Mouse (Mus musculus) intestine, embryonic 15.5 days (tissue): ENCODE results near the gene Rac2. TPM values are rescaled to one million over a fixed set of nuclear protein-coding genes. Genes with fewer than 3 reads are reported as not detected.

Source experiments
- ATAC-seq: fragments of 200-750 bp; cut with Nextera tagmentation; 2 replicates; pipeline ENCODE4 v1.8.0; 2017; ENCODE audit warnings: moderate TSS enrichment, moderate library complexity
- H3K27ac ChIP-seq: fragments of 300-500 bp; sonication (generic); 2 replicates; pipeline ENCODE4 v1.5.1; 2015; ENCODE audit warnings: mild to moderate bottlenecking, inconsistent platforms
- H3K27me3 ChIP-seq: fragments of 300-500 bp; sonication (generic); replicated peaks from 2 replicates; pipeline ENCODE4 v1.6.1; 2015; ENCODE audit warnings: inconsistent platforms
- H3K36me3 ChIP-seq: fragments of 300-500 bp; sonication (generic); 2 replicates; pipeline ENCODE4 v1.6.1; 2015; ENCODE audit warnings: inconsistent platforms
- H3K4me1 ChIP-seq: fragments of 300-500 bp; sonication (generic); replicated peaks from 2 replicates; pipeline ENCODE4 v1.6.1; 2015; ENCODE audit warnings: inconsistent platforms
- H3K4me2 ChIP-seq: fragments of 300-500 bp; sonication (generic); replicated peaks from 2 replicates; pipeline ENCODE4 v1.6.1; 2015; ENCODE audit warnings: mild to moderate bottlenecking, inconsistent platforms
- H3K4me3 ChIP-seq: fragments of 300-500 bp; sonication (generic); replicated peaks from 2 replicates; pipeline ENCODE4 v1.5.1; 2015; ENCODE audit warnings: inconsistent platforms
- H3K9ac ChIP-seq: fragments of 300-500 bp; sonication (generic); 2 replicates; pipeline ENCODE4 v1.6.1; 2015; ENCODE audit warnings: inconsistent platforms
- H3K9me3 ChIP-seq: fragments of 300-500 bp; sonication (generic); 2 replicates; pipeline ENCODE4 v1.6.1; 2016; ENCODE audit warnings: inconsistent platforms
- WGBS: fragments of 180-500 bp; shearing (Covaris S2); methylation state at CpG from one replicate; pipeline ENCODE4 v1.1.7; 2015; 5-methylcytosine and 5-hydroxymethylcytosine counted together
- polyA plus RNA-seq: library from polyadenylated mRNA; unstranded; fragments of >200 nt; fragmentation: Nextera tagmentation; extraction: Ambion mirVana; gene quantifications from 2 replicates; pipeline ENCODE4 v1.2.1, GENCODE M21; 2015

Gene Rac2
- polyA plus RNA-seq, 1 experiment from 2014 or later = 15.7 TPM

DNA sequence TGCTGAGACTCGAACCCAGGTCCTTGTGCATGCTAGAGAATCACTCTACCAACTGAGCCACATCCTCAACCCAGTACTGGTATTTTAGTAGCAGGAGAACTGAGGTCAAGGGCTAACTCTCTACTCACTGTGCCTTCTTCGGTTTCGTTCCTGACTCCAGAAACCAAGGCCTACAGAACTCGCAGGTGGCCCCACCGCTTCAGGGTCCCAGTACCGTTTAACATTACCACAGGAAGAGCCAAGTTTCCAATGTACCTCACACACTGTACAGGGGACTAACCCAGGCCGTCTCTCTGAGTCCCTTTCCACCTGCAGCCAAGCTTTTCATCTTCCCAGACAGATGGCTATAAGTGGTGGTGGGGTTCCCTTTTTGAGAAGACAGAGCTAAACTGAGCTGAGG is 12.8 kb upstream of the Rac2 start:
- H3K36me3 ChIP-seq = no peaks in the 10 kb centered on the region
- H3K27me3 ChIP-seq = no peaks in the 10 kb centered on the region
- no peak overlapping the region for H3K4me2 ChIP-seq
- H3K27ac ChIP-seq = no peak overlapping the region
- peaks cover 5% of the 10 kb centered on the region for H3K4me1 ChIP-seq
- no peak overlapping the region for H3K9ac ChIP-seq
- no peak for ATAC-seq
- 83% methylated on average over 7 of the region's 7 CpGs for WGBS
- H3K4me3 ChIP-seq = no peak overlapping the region
- H3K9me3 ChIP-seq = no peaks in the 10 kb centered on the region

DNA sequence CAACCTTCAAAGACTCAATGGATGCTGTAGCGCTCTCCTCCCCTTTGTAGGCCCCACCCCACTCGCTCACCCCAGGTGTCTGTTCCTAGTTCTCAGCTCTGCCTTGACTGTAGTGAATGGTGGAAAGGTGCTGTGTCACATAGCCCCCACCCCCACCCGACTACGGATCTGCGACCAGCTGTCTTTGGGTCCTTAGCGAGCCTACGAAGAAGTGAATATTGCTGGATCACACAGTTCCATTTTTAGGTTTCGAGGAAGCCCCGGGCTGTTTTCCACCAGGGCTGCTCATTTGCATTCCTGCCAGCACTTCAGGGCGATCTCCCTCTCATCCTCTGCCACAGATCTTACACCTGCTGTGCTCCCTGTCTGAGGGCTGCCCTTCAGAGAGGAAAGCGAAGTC is 10.8 kb upstream of the Rac2 start:
- no peak overlapping the region for H3K4me3 ChIP-seq
- H3K9ac ChIP-seq = no peak overlapping the region
- H3K36me3 ChIP-seq = no peaks in the 10 kb centered on the region
- H3K9me3 ChIP-seq = no peaks in the 10 kb centered on the region
- no peaks in the 10 kb centered on the region for H3K27me3 ChIP-seq
- peaks cover 15% of the 10 kb centered on the region for H3K4me1 ChIP-seq
- 24% methylated on average over 11 of the region's 11 CpGs for WGBS
- ATAC-seq = no peak
- H3K27ac ChIP-seq = no peak overlapping the region
- no peak overlapping the region for H3K4me2 ChIP-seq

DNA sequence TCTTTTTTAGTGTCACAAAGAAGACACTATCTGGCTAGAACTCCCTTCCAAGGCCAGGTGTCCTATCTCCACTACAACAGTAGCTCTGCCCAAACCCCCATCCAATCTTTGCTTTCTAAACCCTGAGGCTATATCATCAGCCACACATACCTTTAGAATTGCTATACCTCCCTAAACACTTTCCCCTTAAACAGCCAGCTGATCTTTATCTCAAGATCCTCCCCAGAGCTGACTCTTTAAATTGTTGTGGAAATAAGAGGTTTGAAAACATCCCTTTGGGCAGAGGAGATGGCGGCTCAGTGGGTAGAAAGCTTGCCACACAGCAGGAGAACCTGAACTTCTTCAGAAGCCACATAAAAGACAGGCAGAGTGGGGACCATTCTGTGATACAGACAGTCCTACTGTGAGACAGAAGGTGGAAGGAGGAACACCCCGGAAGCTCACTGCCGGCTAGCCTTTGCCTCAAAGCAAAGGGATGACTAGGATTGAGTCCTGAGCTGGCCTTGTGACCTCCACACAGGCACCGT is 3.8 kb upstream of the Rac2 start:
- Histone ChIP-seq H3K9ac (no peak overlapping the region), H3K4me1 (peaks cover 15% of the 10 kb centered on the region), H3K4me3 (no peak overlapping the region), H3K27ac (no peak overlapping the region), H3K4me2 (no peak overlapping the region), H3K36me3 (no peaks in the 10 kb centered on the region), H3K27me3 (no peaks in the 10 kb centered on the region), H3K9me3 (no peaks in the 10 kb centered on the region)
- 72% methylated on average over 4 of the region's 4 CpGs for WGBS
- ATAC-seq = no peak

DNA sequence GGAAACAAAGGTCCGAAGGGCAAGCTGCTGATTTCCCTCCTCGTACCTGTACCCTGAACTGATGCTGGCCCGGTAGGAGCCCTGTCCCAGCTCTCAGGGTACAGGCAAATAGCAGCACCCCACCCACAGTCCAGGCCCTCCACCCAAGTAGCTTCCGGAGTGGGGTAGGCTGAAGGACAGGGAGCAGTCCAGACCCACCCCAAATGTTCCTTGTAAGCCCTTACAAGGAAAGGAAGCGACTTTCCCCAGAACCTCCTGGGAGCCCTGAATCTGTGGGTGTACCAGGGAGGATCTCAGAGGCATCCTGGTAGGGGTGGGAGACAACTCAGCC is 348 bp downstream of the Rac2 start:
- no peak overlapping the region for H3K9ac ChIP-seq
- ATAC-seq = no peak
- H3K27ac ChIP-seq = no peak overlapping the region
- no peaks in the 10 kb centered on the region for H3K4me1 ChIP-seq
- H3K9me3 ChIP-seq = no peaks in the 10 kb centered on the region
- peak overlapping the region; percentile 4; the same call in 1 of the 2 replicates for H3K4me3 ChIP-seq
- WGBS = 78% methylated on average over 5 of the region's 5 CpGs
- H3K4me2 ChIP-seq = no peak overlapping the region
- no peaks in the 10 kb centered on the region for H3K27me3 ChIP-seq
- H3K36me3 ChIP-seq = no peaks in the 10 kb centered on the region

DNA sequence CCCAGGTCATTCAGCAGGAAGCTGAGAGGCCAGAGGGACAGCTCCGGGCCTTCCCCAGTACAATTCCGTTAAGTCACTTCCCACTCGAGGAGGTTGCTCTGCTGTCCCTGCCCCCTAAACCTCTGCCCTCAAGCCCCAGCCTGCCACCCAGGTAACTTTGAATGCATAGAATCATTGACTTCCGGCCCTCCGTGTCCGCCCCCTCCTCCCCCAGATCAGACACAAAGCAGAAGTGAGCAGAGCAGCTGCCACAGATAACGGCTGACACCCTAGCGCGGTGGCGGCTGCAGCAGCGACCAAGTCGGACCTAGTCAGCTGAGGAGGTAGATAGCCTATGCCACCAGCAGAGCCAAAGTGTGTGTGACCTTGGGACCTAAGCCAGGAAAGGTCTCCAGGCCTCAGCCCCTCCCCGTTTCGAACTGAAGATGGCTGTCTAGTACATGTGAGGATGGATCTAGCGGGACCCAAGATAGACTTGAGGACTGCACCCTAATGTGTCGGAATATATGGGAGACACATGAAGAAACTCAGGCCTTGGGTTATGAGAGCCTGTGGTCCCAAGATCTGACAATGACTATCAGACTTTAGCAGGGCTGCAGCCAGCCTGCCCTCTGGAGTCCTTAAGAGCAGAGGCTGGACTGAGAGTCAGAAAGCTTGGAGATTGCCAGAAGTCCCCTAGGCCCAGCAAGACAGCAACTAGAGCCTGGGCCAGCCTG is 871 bp downstream of the Rac2 start:
- H3K9me3 ChIP-seq = no peaks in the 10 kb centered on the region
- 0 out of 2 replicates have a peak, but pooled peaks have one; percentile 20 for ATAC-seq
- H3K4me1 ChIP-seq = no peaks in the 10 kb centered on the region
- H3K9ac ChIP-seq = no peak overlapping the region
- no peak overlapping the region for H3K27ac ChIP-seq
- no peaks in the 10 kb centered on the region for H3K36me3 ChIP-seq
- peak overlapping the region; percentile 4; the same call in 1 of the 2 replicates for H3K4me3 ChIP-seq
- no peak overlapping the region for H3K4me2 ChIP-seq
- no peaks in the 10 kb centered on the region for H3K27me3 ChIP-seq
- 45% methylated on average over 16 of the region's 16 CpGs for WGBS

DNA sequence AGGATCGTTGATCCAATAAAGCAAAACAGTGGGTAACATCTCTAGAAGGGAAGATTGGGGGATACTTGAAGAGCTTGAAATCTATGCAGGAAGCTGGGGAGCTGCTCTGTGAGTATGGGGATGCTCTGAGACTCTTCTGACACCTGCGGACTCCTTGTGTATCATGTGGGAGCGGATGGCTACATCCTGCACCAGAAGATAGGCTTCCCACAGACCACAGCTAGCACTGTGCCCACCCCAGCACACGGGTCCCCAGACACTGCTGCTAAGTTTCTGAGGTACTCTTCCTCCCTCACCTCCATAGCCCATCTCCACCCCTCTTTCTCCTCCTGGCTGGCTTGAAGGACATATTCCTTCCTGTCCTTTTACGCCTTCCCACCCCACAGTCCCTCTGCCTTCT is 2.4 kb downstream of the Rac2 start:
- H3K27ac ChIP-seq = no peak overlapping the region
- no peak for ATAC-seq
- no peaks in the 10 kb centered on the region for H3K36me3 ChIP-seq

DNA sequence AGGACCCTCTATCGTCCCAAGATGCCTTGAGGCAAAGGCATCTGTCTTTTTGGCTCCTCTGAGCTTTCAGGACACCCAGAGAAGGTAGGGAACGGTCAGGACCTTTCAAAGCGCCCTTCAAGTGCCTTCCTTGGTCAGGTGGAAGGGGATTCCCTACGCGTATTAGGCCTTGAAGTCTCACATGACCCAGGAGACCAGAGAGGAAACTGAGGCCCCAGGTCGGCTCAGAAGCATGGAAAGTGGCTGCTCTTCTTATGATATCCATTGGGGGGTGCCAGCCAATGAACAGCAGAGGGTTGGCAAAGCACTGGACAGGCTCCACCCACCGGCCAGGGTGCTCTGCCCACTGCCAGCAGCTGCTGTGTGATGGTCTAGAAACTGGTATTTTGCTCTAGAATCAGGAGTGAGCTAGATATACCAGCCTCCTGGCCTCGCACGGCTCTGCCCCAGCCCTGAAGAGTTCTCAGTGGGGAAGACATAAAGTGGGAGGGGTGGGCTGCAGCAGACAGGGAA is 4.9 kb downstream of the Rac2 start:
- 70% methylated on average over 9 of the region's 9 CpGs for WGBS
- Histone ChIP-seq H3K9ac (no peak overlapping the region), H3K4me2 (no peak overlapping the region), H3K27ac (no peak overlapping the region), H3K27me3 (no peaks in the 10 kb centered on the region), H3K4me3 (no peak overlapping the region), H3K9me3 (no peaks in the 10 kb centered on the region), H3K4me1 (no peaks in the 10 kb centered on the region), H3K36me3 (no peaks in the 10 kb centered on the region)
- ATAC-seq = no peak

More for the DNA sequence above, 2.4 kb downstream of the Rac2 start:
- Histone ChIP-seq H3K27me3 (no peaks in the 10 kb centered on the region), H3K9me3 (no peaks in the 10 kb centered on the region), H3K4me1 (no peaks in the 10 kb centered on the region), H3K4me3 (no peak overlapping the region), H3K9ac (no peak overlapping the region), H3K4me2 (no peak overlapping the region)
- WGBS = 91% methylated on average over 5 of the region's 5 CpGs

DNA sequence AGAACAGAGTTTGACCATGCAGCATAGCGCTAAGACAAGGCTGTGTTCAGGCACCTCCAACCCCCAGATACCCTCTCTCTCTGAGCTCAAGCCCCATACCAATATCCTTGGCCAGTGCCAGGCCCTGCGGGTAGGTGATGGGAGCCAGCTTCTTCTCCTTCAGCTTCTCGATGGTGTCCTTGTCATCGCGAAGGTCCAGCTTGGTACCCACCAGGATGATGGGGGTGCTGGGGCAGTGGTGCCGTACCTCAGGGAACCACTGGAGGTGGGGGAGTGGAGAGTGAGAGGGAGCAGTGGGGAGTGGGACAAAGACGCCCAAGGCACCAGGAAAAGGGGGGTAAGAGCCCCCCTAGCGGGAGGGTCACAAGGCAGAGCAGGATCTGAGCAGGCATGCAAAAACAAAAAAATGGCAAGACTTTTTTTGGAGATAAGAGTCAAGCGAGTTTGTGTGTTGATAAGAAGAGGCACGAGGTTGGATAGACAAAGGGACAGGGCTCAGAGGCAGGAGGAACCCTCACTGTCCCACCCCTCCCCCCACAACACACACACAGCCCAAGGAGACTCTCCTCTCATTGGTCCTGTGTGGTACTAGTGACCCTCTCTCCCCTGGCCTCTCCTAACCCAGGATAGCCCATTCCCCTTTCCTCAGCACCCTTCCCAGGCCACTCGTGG is 7.7 kb downstream of the Rac2 start:
- 65% methylated on average over 11 of the region's 11 CpGs for WGBS

DNA sequence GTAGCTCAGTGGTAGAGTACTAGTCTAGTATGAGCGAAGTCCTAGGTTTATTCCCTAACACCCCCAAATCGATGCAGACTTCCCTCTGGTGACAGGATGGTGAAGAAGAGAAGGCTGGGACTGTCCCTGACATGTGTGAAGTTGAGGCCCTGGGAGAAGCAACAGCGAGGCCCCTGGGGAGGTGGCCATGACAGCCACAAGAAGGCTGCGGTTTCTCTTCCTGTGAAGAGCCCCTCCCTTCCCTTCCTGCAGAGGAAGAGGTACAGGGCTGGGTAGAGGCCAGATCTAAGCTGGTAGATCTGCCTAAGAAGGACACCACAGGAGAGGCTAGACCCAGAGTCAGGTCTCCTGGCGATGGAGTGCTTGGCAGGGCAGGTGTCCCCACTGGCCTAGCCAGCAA is 8.6 kb downstream of the Rac2 start:
- Histone ChIP-seq H3K9me3 (no peaks in the 10 kb centered on the region), H3K4me3 (no peak overlapping the region), H3K27me3 (no peaks in the 10 kb centered on the region), H3K27ac (no peak overlapping the region), H3K36me3 (no peaks in the 10 kb centered on the region), H3K9ac (no peak overlapping the region), H3K4me1 (no peaks in the 10 kb centered on the region), H3K4me2 (no peak overlapping the region)
- ATAC-seq = no peak
- 69% methylated on average over 5 of the region's 5 CpGs for whole genome bisulfite sequencing

More for the DNA sequence above, 7.7 kb downstream of the Rac2 start:
- Histone ChIP-seq H3K4me2 (no peak overlapping the region), H3K27ac (no peak overlapping the region), H3K4me3 (no peak overlapping the region), H3K36me3 (no peaks in the 10 kb centered on the region), H3K4me1 (no peaks in the 10 kb centered on the region), H3K9ac (no peak overlapping the region), H3K9me3 (no peaks in the 10 kb centered on the region), H3K27me3 (no peaks in the 10 kb centered on the region)
- ATAC-seq = no peak

DNA sequence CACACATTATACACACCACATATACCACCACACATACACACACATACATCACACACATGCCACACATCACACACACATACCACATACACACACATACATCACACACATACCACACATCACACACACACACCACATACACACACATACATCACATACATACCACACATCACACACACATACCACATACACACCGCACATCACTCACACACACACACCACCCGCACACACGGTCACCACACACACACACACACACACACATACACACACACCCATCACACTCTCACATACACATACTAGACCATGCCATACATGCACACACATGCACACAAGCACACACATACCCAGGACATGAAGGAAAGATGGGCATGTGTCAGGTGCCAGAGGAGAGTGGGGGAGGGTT is 9.2 kb downstream of the Rac2 start:
- no peaks in the 10 kb centered on the region for H3K9me3 ChIP-seq
- 93% methylated on average over 3 of the region's 3 CpGs for WGBS

DNA sequence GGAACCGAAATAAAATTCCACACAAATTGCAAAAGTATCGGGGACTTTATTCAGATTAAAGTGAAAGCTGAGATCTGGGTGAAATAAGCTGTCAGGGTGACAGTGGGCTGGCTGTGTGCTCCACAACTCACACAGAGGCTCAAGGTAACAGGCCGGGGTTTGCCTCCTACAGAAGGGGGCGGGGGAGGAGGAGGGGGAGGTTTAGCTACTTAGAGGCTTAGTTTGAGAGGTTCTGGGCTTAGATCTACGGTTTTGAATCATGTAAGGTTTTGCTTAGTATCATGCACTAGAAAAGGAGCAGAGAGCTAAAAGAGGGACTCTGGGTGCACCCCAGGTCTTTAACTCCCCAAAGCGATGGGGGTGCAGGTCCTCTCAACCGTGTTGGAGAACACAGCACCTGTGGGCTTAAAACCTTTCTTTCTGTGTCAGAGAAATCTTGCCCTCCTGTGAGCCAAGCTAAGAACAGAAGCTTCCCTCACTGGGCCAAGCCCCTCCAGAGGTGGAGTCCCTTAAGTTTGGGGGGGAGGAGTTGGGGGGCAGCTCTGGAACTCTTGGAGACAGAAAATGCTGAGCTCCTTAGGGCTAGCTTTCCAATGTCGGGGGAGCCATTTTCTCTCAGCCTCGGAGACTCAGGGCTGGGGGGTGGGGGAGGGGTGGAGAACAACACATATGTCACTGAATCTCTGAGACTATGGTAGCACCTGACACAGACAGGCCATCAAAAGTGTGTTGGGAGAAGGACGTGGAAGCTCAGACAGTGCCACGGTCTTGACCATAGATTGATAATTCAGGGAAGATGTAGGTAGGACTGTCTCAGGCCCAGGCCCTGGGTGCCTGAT is 13.2 kb downstream of the Rac2 start:
- WGBS = 60% methylated on average over 11 of the region's 11 CpGs
- Histone ChIP-seq H3K4me1 (no peaks in the 10 kb centered on the region), H3K4me3 (no peak overlapping the region), H3K9ac (no peak overlapping the region), H3K27ac (no peak overlapping the region), H3K36me3 (no peaks in the 10 kb centered on the region), H3K4me2 (no peak overlapping the region), H3K27me3 (no peaks in the 10 kb centered on the region), H3K9me3 (no peaks in the 10 kb centered on the region)
- ATAC-seq = no peak

More for the DNA sequence above, 9.2 kb downstream of the Rac2 start:
- no peaks in the 10 kb centered on the region for H3K36me3 ChIP-seq
- ATAC-seq = no peak
- no peaks in the 10 kb centered on the region for H3K27me3 ChIP-seq
- H3K27ac ChIP-seq = no peak overlapping the region
- no peak overlapping the region for H3K9ac ChIP-seq
- H3K4me3 ChIP-seq = no peak overlapping the region
- H3K4me2 ChIP-seq = no peak overlapping the region
- H3K4me1 ChIP-seq = no peaks in the 10 kb centered on the region
